In genomic region chr11:109995624-109996023, GRCm38 (mm10) we compare ENCODE assay signal across 8 mouse cellular contexts. TPM values are rescaled to one million over a fixed set of nuclear protein-coding genes. Genes with fewer than 3 reads are reported as not detected.
A peak's percentile ranks its signal among the peaks of the same experiment; 100 is the strongest.
DNase-seq lines count a peak whose midpoint lies in the region; ATAC-seq lines count a peak whose summit lies in the region.

TSS of gene Abca8b (minus strand) at chr11:109995845.

- intact Hi-C loops in left cerebral cortex, postnatal 4 days (cut with DNase I): no loop called here

- H3K4me2 ChIP-seq in embryonic facial prominence, embryonic 11.5 days (ENCODE audit: low read depth, low read length): peak within 1 kb of the TSS; percentile 55

- DNase-seq in spleen, postnatal 36 days (ENCODE audit: low spot score in 2 of 2): peak; percentile 3 to 5
- DNase-seq in spleen, postnatal 4 days (ENCODE audit: low spot score in 2 of 2): no peak
- peak; percentile 89 for DNase-seq in embryonic facial prominence, embryonic 11.5 days (ENCODE audit: low spot score)
- peak; percentile 88 for DNase-seq in heart, adult 18-20 months
- peak; percentile 66 for DNase-seq in kidney, adult 18-20 months
- peak; percentile 81 for DNase-seq in left cerebral cortex, postnatal 4 days
- peak; percentile 68 for DNase-seq in midbrain, embryonic 10.5 days (ENCODE audit: low spot score)
- DNase-seq in skeletal muscle tissue, adult 2 months (ENCODE audit: low read depth, low spot score): peak; percentile 92

- peak within 1 kb of the TSS; percentile 32; the same call in 1 of the 2 replicates for H3K9ac ChIP-seq in embryonic facial prominence, embryonic 11.5 days (replicated peaks; ENCODE audit: low read length)

- H3K4me3 ChIP-seq in embryonic facial prominence, embryonic 11.5 days (ENCODE audit: low read depth, low read length): peak within 1 kb of the TSS; percentile 33
- peak within 1 kb of the TSS; percentile 53 for H3K4me3 ChIP-seq in midbrain, embryonic 10.5 days

- ATAC-seq in embryonic facial prominence, embryonic 11.5 days (replicated peaks; ENCODE audit: insufficient number of reproducible peaks, low FRiP score, low TSS enrichment, low read depth): peak; percentile 94

- H3K9me3 ChIP-seq in embryonic facial prominence, embryonic 11.5 days (replicated peaks; ENCODE audit: control insufficient read depth, low read length): no peaks in the 10 kb centered on the region
- no peaks in the 10 kb centered on the region for H3K9me3 ChIP-seq in midbrain, embryonic 10.5 days (replicated peaks)

- no peaks in the 10 kb centered on the region for H3K27me3 ChIP-seq in embryonic facial prominence, embryonic 11.5 days (ENCODE audit: control insufficient read depth, insufficient read depth, low read length)
- H3K27me3 ChIP-seq in midbrain, embryonic 10.5 days (ENCODE audit: low read depth, poor library complexity, severe bottlenecking): no peaks in the 10 kb centered on the region

- whole genome bisulfite sequencing in embryonic facial prominence, embryonic 11.5 days: 0% methylated on average over 15 of the region's 15 CpGs
- WGBS in midbrain, embryonic 10.5 days: under 1% methylated on average over 15 of the region's 15 CpGs

- no peak within 1 kb of the TSS for H3K27ac ChIP-seq in embryonic facial prominence, embryonic 11.5 days (replicated peaks; ENCODE audit: low read depth, low read length)
- H3K27ac ChIP-seq in midbrain, embryonic 10.5 days (replicated peaks): peak within 1 kb of the TSS; percentile 72; the same call in 1 of the 2 replicates

- H3K36me3 ChIP-seq in embryonic facial prominence, embryonic 11.5 days (replicated peaks; ENCODE audit: control insufficient read depth, insufficient read depth, low read depth, low read length): no peaks in the 10 kb centered on the region
- no peaks in the 10 kb centered on the region for H3K36me3 ChIP-seq in midbrain, embryonic 10.5 days

- H3K4me1 ChIP-seq in embryonic facial prominence, embryonic 11.5 days (ENCODE audit: control insufficient read depth, insufficient read depth, low read length): no peaks in the 10 kb centered on the region
- peaks cover 16% of the 10 kb centered on the region for H3K4me1 ChIP-seq in midbrain, embryonic 10.5 days

RNA-seq across cellular contexts. Expression of gene Abca8b, which starts in this region (rescaled TPM):
- polyA plus RNA-seq in embryonic facial prominence, embryonic 11.5 days (2014; fragmentation: Nextera tagmentation; extraction: Ambion mirVana): 0.72 and 0.74 TPM in 2 replicates
- total RNA-seq in heart, adult 18-20 months (2021): 1 to 10 TPM; 8.0 to 8.5 TPM
- total RNA-seq in left cerebral cortex, postnatal 4 days (2021): 1 to 10 TPM; 3.7 to 4.5 TPM
- polyA plus RNA-seq in midbrain, embryonic 10.5 days (2016; fragmentation: Nextera tagmentation; extraction: Ambion mirVana): 0.11 and 0.24 TPM in 2 replicates

Comparison
In these comparisons a context has a peak if more than half of its experiments do, and no peak if none do; other contexts are left out.
1. DNase-seq: peak in spleen, postnatal 36 days (2 of 2), heart, adult 18-20 months (2 of 2), kidney, adult 18-20 months (single experiment), left cerebral cortex, postnatal 4 days (single experiment) and skeletal muscle tissue, adult 2 months (single experiment); none in spleen, postnatal 4 days (0 of 2).
2. Peak in DNase-seq, ATAC-seq, H3K4me3 ChIP-seq, H3K9ac ChIP-seq and H3K4me2 ChIP-seq in embryonic facial prominence, embryonic 11.5 days; RNA of the gene not detected or under 1 TPM.
3. Peak in DNase-seq, H3K4me3 ChIP-seq and H3K27ac ChIP-seq in midbrain, embryonic 10.5 days; RNA of the gene not detected or under 1 TPM.